Mouse (Mus musculus) heart, adult 2 months (tissue): ENCODE measurements around the gene Phgdh.

Experiments used
- CTCF ChIP-seq: fragments of 200-600 bp; IDR thresholded peaks from 2 replicates; pipeline ENCODE4 v1.8.1; 2022; ENCODE audit warnings: antibody characterized with exemption, mild to moderate bottlenecking, moderate library complexity
- POLR2A ChIP-seq: fragments of 200-500 bp; IDR thresholded peaks from 2 replicates; pipeline ENCODE4 v1.6.1; 2011; ENCODE audit warnings: mild to moderate bottlenecking, low read depth, low read length, control low read depth; ENCODE audit not compliant: insufficient read depth

- TF ChIP-seq POLR2A (no peak), CTCF (no peak)
Measured at GRCm38 (mm10) chr3:98383024-98383790, 43.4 kb upstream of the Phgdh start.
